Mouse (Mus musculus) C2C12 (cell line): ENCODE measurements around the gene Vmn1r37.
"Not testable (repeated sequence)": the region's sequence is repeated elsewhere in the genome, so short reads cannot be mapped to it uniquely, and the experiment has no call there.

Experiments used
- CEBPB ChIP-seq: IDR thresholded peaks from one replicate; pipeline ENCODE4 v1.6.1; 2011; ENCODE audit warnings: low read depth, mild to moderate bottlenecking, control low read depth, moderate library complexity
- CTCF ChIP-seq: IDR thresholded peaks from one replicate; pipeline ENCODE4 v1.5.1; 2011; ENCODE audit not compliant: control insufficient read depth, insufficient read depth, insufficient read length
- FOSL1 ChIP-seq: IDR thresholded peaks from one replicate; pipeline ENCODE4 v1.8.0; 2011; ENCODE audit warnings: mild to moderate bottlenecking, low read length; ENCODE audit not compliant: poor library complexity, insufficient read depth, severe bottlenecking
- MAX ChIP-seq: IDR thresholded peaks from one replicate; pipeline ENCODE4 v1.6.1; 2011; ENCODE audit warnings: mild to moderate bottlenecking, control low read depth
- USF1 ChIP-seq: IDR thresholded peaks from one replicate; pipeline ENCODE4 v1.6.1; 2011; ENCODE audit warnings: low read depth, mild to moderate bottlenecking, control low read depth, moderate library complexity

DNA sequence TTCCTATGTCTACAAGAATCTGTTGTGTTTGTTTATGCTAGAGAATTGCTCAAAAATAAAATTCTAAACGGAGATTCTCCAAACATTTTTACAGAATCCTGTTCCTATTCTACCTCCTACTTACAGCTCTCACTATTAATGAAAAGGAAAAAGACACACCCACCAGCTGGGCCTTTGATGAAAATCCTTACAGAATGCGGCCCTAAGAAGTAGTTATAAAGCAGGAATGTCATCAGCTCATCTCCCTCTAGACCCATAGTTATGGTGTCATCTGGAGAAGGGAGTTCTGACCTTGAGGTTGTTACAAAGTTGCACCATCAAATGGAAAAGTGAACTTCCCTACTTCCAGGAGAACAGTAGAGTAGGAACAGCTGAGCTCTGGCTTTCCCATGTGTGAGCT lies 10.1 kb upstream of the Vmn1r37 start, which contains the start of gene Vmn1r36:
- TF ChIP-seq CTCF, USF1, MAX, FOSL1, CEBPB: not testable (repeated sequence)
